Mouse (Mus musculus) bone marrow macrophage, adult 2 months (primary cell): Measurements from ENCODE around the gene Siae.

ENCODE experiments used
- CTCF ChIP-seq: IDR thresholded peaks from 2 replicates; pipeline ENCODE4 v1.5.1; 2012; ENCODE audit warnings: low read depth, mild to moderate bottlenecking, low read length, moderate library complexity
- POLR2A ChIP-seq: IDR thresholded peaks from 2 replicates; pipeline ENCODE4 v1.6.1; 2012; ENCODE audit warnings: mild to moderate bottlenecking, low read depth, low read length, borderline replicate concordance

DNA sequence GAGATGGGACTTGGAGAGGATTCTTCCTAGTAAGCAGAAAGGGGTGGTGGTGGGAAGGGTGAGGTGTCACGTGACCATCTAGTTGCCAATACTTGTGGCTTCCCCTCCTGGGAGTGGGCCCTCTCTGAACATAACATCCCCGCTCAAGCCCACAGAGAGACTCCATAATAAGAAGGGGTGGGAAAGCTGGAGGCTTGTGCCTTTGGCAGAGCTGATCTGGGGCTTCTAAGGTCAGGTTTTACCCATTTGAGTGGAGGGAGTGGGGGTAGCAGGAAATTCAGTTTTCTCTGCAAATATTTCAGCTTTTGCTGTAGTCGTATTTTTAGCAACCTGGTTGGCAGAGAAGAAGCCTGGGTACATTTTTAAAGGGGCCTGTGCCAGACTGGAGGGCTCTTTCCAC lies 868 bp downstream of the Siae start:
- TF ChIP-seq CTCF, result no peak
- TF ChIP-seq POLR2A, result no peak
